Mouse (Mus musculus) embryo, embryonic 9.5 days (tissue): ENCODE data around the gene Mansc4.
A peak's percentile ranks its signal among the peaks of the same experiment; 100 is the strongest.

ENCODE experiments used
- DNase-seq: peaks from one replicate; pipeline ENCODE4 v3.0.0-alpha.2; 2017; ENCODE audit errors: extremely low spot score

The Mansc4 gene

GRCm38 (mm10) chr6:147086594-147087225 is at the start of gene Mansc4:
TSS of gene Mansc4 (minus strand) at chr6:147087032.
- DNase-seq, result peak; percentile 59

- no peak for DNase-seq
Observed at GRCm38 (mm10) chr6:147127239-147127638, 40.4 kb upstream of the Mansc4 start.

GRCm38 (mm10) chr6:147121320-147121719 is 34.5 kb upstream of the Mansc4 start:
- DNase-seq, result no peak

- DNase-seq, result no peak
Observed at GRCm38 (mm10) chr6:147118190-147118589, 31.4 kb upstream of the Mansc4 start.

GRCm38 (mm10) chr6:147117764-147118163 is 30.9 kb upstream of the Mansc4 start:
- no peak for DNase-seq

- peak; percentile 85 for DNase-seq
Observed at GRCm38 (mm10) chr6:147116579-147116978, 29.7 kb upstream of the Mansc4 start.

GRCm38 (mm10) chr6:147109283-147109682 is 22.5 kb upstream of the Mansc4 start:
- no peak for DNase-seq

- DNase-seq, result no peak
Observed at GRCm38 (mm10) chr6:147106716-147107115, 19.9 kb upstream of the Mansc4 start.

- no peak for DNase-seq
Observed at GRCm38 (mm10) chr6:147105529-147105928, 18.7 kb upstream of the Mansc4 start.

- DNase-seq, result no peak
Observed at GRCm38 (mm10) chr6:147102293-147102692, 15.5 kb upstream of the Mansc4 start.

GRCm38 (mm10) chr6:147099458-147100277 is 12.8 kb upstream of the Mansc4 start:
- no peak for DNase-seq

GRCm38 (mm10) chr6:147097346-147097929 is 10.6 kb upstream of the Mansc4 start:
- no peak for DNase-seq

GRCm38 (mm10) chr6:147096934-147097333 is 10.1 kb upstream of the Mansc4 start:
- DNase-seq, result no peak

- DNase-seq, result no peak
Observed at GRCm38 (mm10) chr6:147096109-147096508, 9.3 kb upstream of the Mansc4 start.

- no peak for DNase-seq
Observed at GRCm38 (mm10) chr6:147094771-147095170, 7.9 kb upstream of the Mansc4 start.

- peak; percentile 55 for DNase-seq
Observed at GRCm38 (mm10) chr6:147092136-147092535, 5.3 kb upstream of the Mansc4 start.

- peak; percentile 78 for DNase-seq
Observed at GRCm38 (mm10) chr6:147091136-147092120, 4.6 kb upstream of the Mansc4 start, which contains the start of gene Klhl42. TSS of gene Klhl42 (plus strand) at chr6:147091379.

GRCm38 (mm10) chr6:147090191-147090590 is 3.4 kb upstream of the Mansc4 start:
- DNase-seq, result no peak

- no peak for DNase-seq
Observed at GRCm38 (mm10) chr6:147088517-147088916, 1.7 kb upstream of the Mansc4 start.

- no peak for DNase-seq
Observed at GRCm38 (mm10) chr6:147087736-147088135, 904 bp upstream of the Mansc4 start.

GRCm38 (mm10) chr6:147085398-147086040 is 1.3 kb downstream of the Mansc4 start:
- no peak for DNase-seq
